Comparison of ENCODE assay signal across 8 mouse cellular contexts in genomic region chr6:37870245-37871136, GRCm38 (mm10). TPM values are rescaled to one million over a fixed set of nuclear protein-coding genes. Genes with fewer than 3 reads are reported as not detected.
A peak's percentile ranks its signal among the peaks of the same experiment; 100 is the strongest.
DNase-seq lines count a peak whose midpoint lies in the region; ATAC-seq lines count a peak whose summit lies in the region.

Gene Trim24 (plus strand): TSS chr6:37870811.

- ATAC-seq in megakaryocyte progenitor cell, adult 5-6 weeks (replicated peaks; ENCODE audit: poor library complexity), result peak; percentile 92

- peak; percentile 99 for DNase-seq in adipocyte (ENCODE audit: low spot score)
- DNase-seq in embryo, embryonic 10 days (ENCODE audit: low spot score), result peak; percentile 93
- peak; percentile 97 for DNase-seq in gastrocnemius, postnatal 10 days
- peak; percentile 97 for DNase-seq in induced T-regulatory cell, adult 2 months (ENCODE audit: low read depth)
- peak; percentile 90 to 93 for DNase-seq in left cerebral cortex, adult 9 months (ENCODE audit: low spot score in 2 of 2)
- DNase-seq in right cerebral cortex, postnatal 14 days, result peak; percentile 96
- DNase-seq in urinary bladder, postnatal 36 days (ENCODE audit: low spot score in 2 of 2), result peak; percentile 91 to 94

RNA-seq across cellular contexts. Expression of gene Trim24, which starts in this region (rescaled TPM):
- total RNA-seq in gastrocnemius, postnatal 10 days (2021), result 10 to 100 TPM; 26.2 to 30.0 TPM
- total RNA-seq in megakaryocyte progenitor cell, adult 5-6 weeks (2015), result 23.4 and 30.3 TPM in 2 replicates
- 12.0 and 22.4 TPM in 2 replicates for total RNA-seq in megakaryocyte progenitor cell, adult 5-6 weeks (2017)

Comparison
In these comparisons a context has a peak if more than half of its experiments do, and no peak if none do; other contexts are left out.
1. Peak in every context shown above with its lines: DNase-seq and ATAC-seq.